Mouse (Mus musculus): ENCODE results near the gene Armh2. TPM values are rescaled to one million over a fixed set of nuclear protein-coding genes. Genes with fewer than 3 reads are reported as not detected.

Gene Armh2
- total RNA-seq, 1 experiment: not detected

- TF ChIP-seq HCFC1 (IDR thresholded peaks at IDR 0.05; ENCODE audit: borderline replicate concordance, insufficient read depth, low read length) (no peak), MAFK (IDR thresholded peaks at IDR 0.05; ENCODE audit: insufficient read depth, low read depth, low read length) (no peak), ZC3H11A (IDR thresholded peaks at IDR 0.05; ENCODE audit: borderline replicate concordance, low read depth, low read length) (no peak), CHD2 (IDR thresholded peaks at IDR 0.05; ENCODE audit: low read depth, low read length) (no peak), ZNF384 (IDR thresholded peaks at IDR 0.05; ENCODE audit: low read depth, low read length) (no peak)
- Histone ChIP-seq H3K9me3 (ENCODE audit: control insufficient read depth, insufficient read depth, low read depth, low read length) (no peaks in the 10 kb centered on the region), H3K36me3 (ENCODE audit: control insufficient read depth, insufficient read depth, low read length, poor library complexity, severe bottlenecking) (no peaks in the 10 kb centered on the region), H3K4me3 (ENCODE audit: insufficient read depth in 1 of 2, low read depth in 1 of 2, low read length in 2 of 2, poor library complexity in 1 of 2, severe bottlenecking in 1 of 2) (no peak overlapping the region), H3K9ac (ENCODE audit: insufficient read depth, low read depth, low read length, poor library complexity, severe bottlenecking) (no peak overlapping the region), H3K27ac (ENCODE audit: insufficient read depth, low read depth, low read length, poor library complexity, severe bottlenecking) (no peak overlapping the region), H3K4me1 (ENCODE audit: control insufficient read depth in 2 of 2, insufficient read depth in 2 of 2, low read length in 2 of 2, poor library complexity in 1 of 2) (no peaks in the 10 kb centered on the region)
- no peak for DNase-seq (ENCODE audit: low read depth, low spot score)
- in situ Hi-C loops (cut with MboI; ENCODE audit: low sequenced_read_pairs in 2 of 2, unreplicated experiment in 2 of 2): no loop called here
These were observed 50.3 kb downstream of the Armh2 start for GRCm38 (mm10) chr13:24791349-24791748.

GRCm38 (mm10) chr13:24792411-24793045 lies 51.5 kb downstream of the Armh2 start:
- in situ Hi-C loops (cut with MboI; ENCODE audit: low sequenced_read_pairs in 2 of 2, unreplicated experiment in 2 of 2): no loop called here
- H3K4me1 ChIP-seq (ENCODE audit: control insufficient read depth in 2 of 2, insufficient read depth in 2 of 2, low read length in 2 of 2, poor library complexity in 1 of 2): no peaks in the 10 kb centered on the region
- TF ChIP-seq ZC3H11A (IDR thresholded peaks at IDR 0.05; ENCODE audit: borderline replicate concordance, low read depth, low read length) (no peak), MAFK (IDR thresholded peaks at IDR 0.05; ENCODE audit: insufficient read depth, low read depth, low read length) (no peak), CHD2 (IDR thresholded peaks at IDR 0.05; ENCODE audit: low read depth, low read length) (no peak), HCFC1 (IDR thresholded peaks at IDR 0.05; ENCODE audit: borderline replicate concordance, insufficient read depth, low read length) (no peak), ZNF384 (IDR thresholded peaks at IDR 0.05; ENCODE audit: low read depth, low read length) (no peak)
- no peak overlapping the region for H3K9ac ChIP-seq (ENCODE audit: insufficient read depth, low read depth, low read length, poor library complexity, severe bottlenecking)
- H3K9me3 ChIP-seq (ENCODE audit: control insufficient read depth, insufficient read depth, low read depth, low read length): no peaks in the 10 kb centered on the region
- no peak overlapping the region for H3K4me3 ChIP-seq (ENCODE audit: insufficient read depth in 1 of 2, low read depth in 1 of 2, low read length in 2 of 2, poor library complexity in 1 of 2, severe bottlenecking in 1 of 2)
- no peak overlapping the region for H3K27ac ChIP-seq (ENCODE audit: insufficient read depth, low read depth, low read length, poor library complexity, severe bottlenecking)
- H3K36me3 ChIP-seq (ENCODE audit: control insufficient read depth, insufficient read depth, low read length, poor library complexity, severe bottlenecking): no peaks in the 10 kb centered on the region
- DNase-seq (ENCODE audit: low read depth, low spot score): no peak

Other genes starting within 250 kb of the Armh2 start
- 0.21 and 0.71 TPM in 2 replicates for gene Ripor2, start 159.0 kb upstream of the Armh2 start, total RNA-seq (2012; rRNA removed)
- 77.6 and 98.6 TPM in 2 replicates for gene Gmnn, start 20.7 kb downstream of the Armh2 start, total RNA-seq (2012; rRNA removed)
- 30.2 and 37.9 TPM in 2 replicates for gene BC005537, start 60.4 kb downstream of the Armh2 start, total RNA-seq (2012; rRNA removed)
- gene Acot13, start 90.3 kb downstream of the Armh2 start, total RNA-seq (2012; rRNA removed): 13.8 and 18.3 TPM in 2 replicates
- gene Tdp2, start 90.4 kb downstream of the Armh2 start, total RNA-seq (2012; rRNA removed): 45.7 and 52.7 TPM in 2 replicates
- 0.31 and 0.79 TPM in 2 replicates for gene D130043K22Rik, start 103.9 kb downstream of the Armh2 start, total RNA-seq (2012; rRNA removed)
- gene Aldh5a1, start 196.4 kb downstream of the Armh2 start, total RNA-seq (2012; rRNA removed): 2.3 and 3.0 TPM in 2 replicates
- 0.67 and 0.69 TPM in 2 replicates for gene Gpld1, start 201.9 kb downstream of the Armh2 start, total RNA-seq (2012; rRNA removed)